Mouse (Mus musculus) thymus, postnatal 14 days (tissue): ENCODE data around the gene Mbnl1.

Source experiments
- DNase-seq: peaks from one replicate; pipeline ENCODE4 v3.0.0; 2021

Gene Mbnl1

DNA sequence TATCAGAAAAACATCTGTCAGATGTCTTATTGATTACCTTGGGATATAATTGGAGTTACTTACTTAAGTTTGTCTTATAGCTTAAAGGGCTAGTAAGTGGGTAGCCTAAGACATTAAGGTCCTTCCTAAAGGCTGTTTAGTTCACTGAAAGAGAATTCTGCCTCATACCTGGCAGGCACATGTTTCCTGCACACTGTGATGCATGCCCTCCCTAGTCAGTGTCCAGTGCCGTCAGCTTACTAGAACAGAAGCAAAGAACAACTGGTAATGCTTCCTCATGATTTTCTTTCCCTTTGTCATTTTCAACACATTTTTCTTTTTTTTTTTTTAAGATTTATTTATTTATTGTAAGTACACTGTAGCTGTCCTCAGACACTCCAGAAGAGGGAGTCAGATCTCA is 51.5 kb downstream of the Mbnl1 start:
- no peak for DNase-seq

GRCm38 (mm10) chr3:60531286-60531685 is 58.7 kb downstream of the Mbnl1 start:
- no peak for DNase-seq

- DNase-seq, result no peak
Observed at GRCm38 (mm10) chr3:60531826-60532225, 59.2 kb downstream of the Mbnl1 start.

- DNase-seq, result no peak
Observed at GRCm38 (mm10) chr3:60535224-60535623, 62.6 kb downstream of the Mbnl1 start.

GRCm38 (mm10) chr3:60537063-60537462 is 64.4 kb downstream of the Mbnl1 start:
- DNase-seq, result no peak

- no peak for DNase-seq
Observed at GRCm38 (mm10) chr3:60538214-60538971, 65.8 kb downstream of the Mbnl1 start.

DNA sequence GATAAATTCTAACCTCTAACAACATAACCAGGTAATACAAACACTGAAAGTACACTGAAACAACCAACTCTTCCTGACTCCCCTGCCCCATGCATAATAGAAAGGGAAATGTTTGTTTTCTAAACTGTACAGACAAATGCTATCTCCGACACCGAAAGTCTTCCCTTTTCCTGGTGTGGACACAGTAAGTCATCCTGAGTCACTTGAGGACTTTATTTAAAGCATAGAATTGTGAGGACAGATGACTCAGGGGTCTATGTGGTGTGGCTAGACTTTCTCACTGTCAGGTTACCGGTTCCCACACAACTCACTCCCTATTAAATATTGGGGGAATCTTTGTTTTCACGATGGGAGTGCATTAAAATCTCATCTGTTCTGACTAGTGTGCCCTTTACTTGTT is 68.5 kb downstream of the Mbnl1 start:
- DNase-seq, result no peak

DNA sequence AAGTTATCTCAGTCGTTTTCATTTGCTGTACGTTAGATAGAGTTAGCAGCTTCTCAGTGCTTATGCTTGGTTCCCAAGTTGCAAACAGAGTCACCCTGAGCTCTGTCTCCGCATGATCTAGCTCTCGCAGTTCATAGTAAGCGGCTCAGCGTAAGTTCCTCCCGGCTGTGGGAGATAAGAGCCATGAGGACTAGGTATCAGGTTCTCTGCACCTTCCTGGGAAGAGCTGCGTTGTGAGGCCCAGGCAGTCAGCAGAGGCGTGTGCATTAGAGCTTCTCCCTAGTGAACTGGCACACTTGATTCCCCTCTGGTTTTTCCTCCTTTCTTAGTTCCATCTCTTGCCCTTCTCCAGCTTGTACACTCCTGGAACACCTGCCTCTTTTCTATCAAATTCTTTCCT is 73.6 kb downstream of the Mbnl1 start:
- DNase-seq, result no peak

- no peak for DNase-seq
Observed at GRCm38 (mm10) chr3:60546904-60547303, 74.3 kb downstream of the Mbnl1 start.

- no peak for DNase-seq
Observed at GRCm38 (mm10) chr3:60550492-60550891, 77.9 kb downstream of the Mbnl1 start.

DNA sequence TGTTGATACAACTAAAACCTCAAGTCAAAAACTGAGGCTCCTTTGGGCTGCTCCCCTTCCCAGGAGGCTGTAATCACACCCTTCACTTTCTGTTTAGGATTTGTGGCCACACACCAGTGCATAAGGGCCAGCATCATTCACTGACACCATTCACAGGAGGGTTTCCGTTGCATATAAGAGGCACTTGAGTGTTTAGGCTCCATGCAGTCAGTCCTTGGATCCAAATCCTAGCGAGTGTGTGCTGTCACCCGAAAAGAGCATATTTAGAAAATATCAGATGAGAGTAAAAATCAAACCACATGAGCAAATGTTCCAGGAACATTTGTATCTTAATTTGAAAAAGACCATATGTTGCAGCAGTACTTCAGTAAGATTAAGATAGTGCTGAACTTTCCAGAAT is 79.0 kb downstream of the Mbnl1 start:
- DNase-seq, result no peak

DNA sequence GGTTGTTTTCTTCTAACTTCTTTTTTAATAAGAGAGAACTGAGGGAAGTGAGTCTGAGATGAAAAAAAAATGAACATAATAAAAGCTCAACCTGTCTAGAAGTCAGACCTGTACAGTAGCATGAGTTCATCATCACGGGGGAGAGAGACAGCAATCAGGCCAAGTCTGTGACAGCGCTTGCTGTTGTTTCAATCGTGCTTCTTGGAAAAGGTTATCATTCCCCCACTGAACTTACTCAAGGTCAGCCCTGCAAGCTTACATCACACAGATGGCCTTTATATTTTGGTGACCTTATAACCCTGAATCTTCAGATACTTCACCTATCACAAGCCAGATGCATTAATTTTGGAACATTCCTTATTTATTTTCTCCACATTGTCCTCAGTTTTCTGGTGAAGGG is 80.4 kb downstream of the Mbnl1 start:
- DNase-seq, result no peak

GRCm38 (mm10) chr3:60556596-60556995 is 84.0 kb downstream of the Mbnl1 start:
- no peak for DNase-seq

- DNase-seq, result no peak
Observed at GRCm38 (mm10) chr3:60558252-60558862, 85.7 kb downstream of the Mbnl1 start.

DNA sequence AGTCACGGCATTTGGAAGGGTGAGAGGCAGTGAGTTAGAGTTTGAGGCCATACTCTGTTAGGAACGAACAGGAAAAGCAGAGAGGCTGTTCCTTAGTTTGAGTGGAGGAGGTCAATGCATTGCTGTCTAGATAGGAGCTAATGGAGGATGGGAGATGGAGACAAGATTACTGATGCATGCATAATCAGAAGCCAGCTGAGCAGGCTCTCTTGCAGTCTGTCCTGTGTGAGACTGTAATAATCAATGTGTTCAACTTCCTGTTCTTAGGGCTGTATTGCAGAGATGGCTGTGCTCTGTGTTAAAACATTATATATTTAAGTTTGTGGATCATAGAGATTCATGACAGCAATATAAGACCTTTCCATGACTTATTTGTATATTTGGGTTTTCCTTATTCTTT is 87.1 kb downstream of the Mbnl1 start:
- DNase-seq, result no peak

- no peak for DNase-seq
Observed at GRCm38 (mm10) chr3:60563529-60564243, 91.1 kb downstream of the Mbnl1 start.

- no peak for DNase-seq
Observed at GRCm38 (mm10) chr3:60564244-60564643, 91.6 kb downstream of the Mbnl1 start.

- no peak for DNase-seq
Observed at GRCm38 (mm10) chr3:60565204-60565603, 92.6 kb downstream of the Mbnl1 start.

GRCm38 (mm10) chr3:60565950-60566349 is 93.3 kb downstream of the Mbnl1 start:
- no peak for DNase-seq

DNA sequence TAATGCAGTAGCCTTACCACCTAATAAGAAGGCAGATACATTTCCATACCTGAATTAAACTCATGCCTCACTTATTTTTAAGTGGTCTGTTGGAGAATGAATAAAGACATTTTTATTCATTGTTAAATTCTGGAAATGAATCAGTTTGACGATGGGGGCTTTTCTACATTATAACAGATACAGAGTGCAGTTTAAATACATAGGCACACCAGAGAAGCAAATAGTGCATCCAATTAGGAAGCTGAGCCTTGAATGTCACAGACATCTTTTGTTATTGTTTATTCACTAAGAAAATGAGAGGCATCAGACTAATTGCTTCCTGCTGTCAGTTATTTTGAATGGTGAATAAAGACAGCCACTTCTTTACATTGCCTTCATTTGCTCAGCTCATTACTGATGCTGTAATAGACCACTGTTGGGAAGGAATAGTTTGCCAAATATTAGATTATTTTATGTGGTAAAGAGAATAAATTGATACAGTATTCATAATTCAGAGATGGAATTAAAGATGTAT is 95.6 kb downstream of the Mbnl1 start:
- DNase-seq, result no peak

- no peak for DNase-seq
Observed at GRCm38 (mm10) chr3:60568801-60569568, 96.4 kb downstream of the Mbnl1 start.

- DNase-seq, result no peak
Observed at GRCm38 (mm10) chr3:60569781-60570180, 97.2 kb downstream of the Mbnl1 start.

GRCm38 (mm10) chr3:60570491-60571022 is 97.9 kb downstream of the Mbnl1 start:
- no peak for DNase-seq
